Mouse (Mus musculus): Measurements from ENCODE around the gene Brap.

- no peak for TF ChIP-seq CTCF (IDR thresholded peaks at IDR 0.05; ENCODE audit: low read depth, low read length)
- no peak for TF ChIP-seq POLR2A (IDR thresholded peaks at IDR 0.05; ENCODE audit: extremely low read depth, insufficient read depth, low read length)
Measured at GRCm38 (mm10) chr5:121736641-121737040, 76.3 kb downstream of the Brap start.

Data from liver, adult 2 months (tissue).